Mouse (Mus musculus) embryonic fibroblast, embryonic 13.5 days (primary cell): ENCODE measurements at regions not wholly inside any gene's neighbourhood (a gene's known extent, or its start where the extent isn't known, plus 50 kb on each side); places are given as distances from the start of the nearest gene placed in this dataset.

Experiments
- CTCF ChIP-seq: IDR thresholded peaks from 2 replicates; pipeline ENCODE4 v1.5.1; 2011; ENCODE audit warnings: mild to moderate bottlenecking, control low read depth, low read length, moderate library complexity, borderline replicate concordance; ENCODE audit not compliant: insufficient read depth
- POLR2A ChIP-seq: IDR thresholded peaks from 2 replicates; pipeline ENCODE4 v1.6.1; 2011; ENCODE audit warnings: low read depth, mild to moderate bottlenecking, control low read depth, low read length, moderate library complexity

DNA sequence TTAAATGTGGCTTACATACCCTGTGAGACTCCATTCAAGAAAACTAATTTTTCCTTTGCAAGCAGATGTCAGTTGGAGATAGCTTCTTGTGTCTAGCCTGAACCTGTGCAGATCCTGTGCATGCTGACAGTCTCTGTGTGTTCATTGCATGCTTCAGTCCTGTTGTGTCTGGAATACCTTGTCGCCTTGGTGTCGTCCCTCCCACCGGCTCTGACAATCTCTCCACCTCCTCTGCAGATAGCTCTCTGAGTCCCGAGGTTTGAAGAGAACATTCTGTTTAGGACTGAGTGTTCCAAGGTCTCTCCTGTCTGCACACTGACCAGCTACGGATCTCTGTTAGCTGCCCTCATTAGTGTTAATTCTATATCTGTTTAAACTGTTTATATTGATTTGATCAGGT is 66.8 kb upstream of the Dlk1 start:
- TF ChIP-seq POLR2A: no peak
- TF ChIP-seq CTCF: no peak
